Mouse (Mus musculus): ENCODE measurements around the gene Mllt6. TPM values are rescaled to one million over a fixed set of nuclear protein-coding genes. Genes with fewer than 3 reads are reported as not detected.

Mllt6 gene
- total and polyA plus RNA-seq, 3 experiments = 24.3 to 55.6 (median 43.0) TPM

DNA sequence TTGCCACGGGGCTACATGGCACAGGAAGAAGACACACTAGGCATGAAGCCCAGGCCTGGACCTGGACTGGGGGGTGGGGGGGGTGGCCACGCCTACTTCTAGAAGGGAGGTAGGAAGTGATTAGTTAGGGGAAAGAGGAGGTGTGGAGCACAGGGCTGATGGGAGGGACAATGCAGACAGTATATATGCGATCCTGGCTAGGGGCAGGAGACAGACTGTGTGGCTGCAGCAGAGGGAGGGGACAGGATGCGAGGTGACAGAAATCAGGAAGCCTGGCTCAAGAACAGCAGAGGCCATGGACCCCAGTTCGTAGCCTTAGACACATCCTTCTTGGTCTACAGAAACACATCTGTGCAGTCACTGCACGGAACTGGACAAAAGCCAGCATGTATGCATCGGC is 60.5 kb downstream of the Mllt6 start:
- TF ChIP-seq ZC3H11A (IDR thresholded peaks at IDR 0.05; ENCODE audit: low read depth, low read length) (no peak), CHD2 (IDR thresholded peaks at IDR 0.05; ENCODE audit: low read length) (no peak), JUND (conservative IDR thresholded peaks at IDR 0.05; ENCODE audit: low read depth, low read length) (no peak), ZMIZ1 (IDR thresholded peaks at IDR 0.05; ENCODE audit: low read depth, low read length) (no peak), KAT2A (IDR thresholded peaks at IDR 0.05; ENCODE audit: insufficient replicate concordance, low read length) (no peak), MAFK (IDR thresholded peaks at IDR 0.05; ENCODE audit: insufficient replicate concordance, low read length) (no peak), TCF12 (IDR thresholded peaks at IDR 0.05; ENCODE audit: low read depth, low read length) (no peak), POLR2AphosphoS2 (IDR thresholded peaks at IDR 0.05; ENCODE audit: low read depth, low read length) (no peak), ZNF384 (IDR thresholded peaks at IDR 0.05; ENCODE audit: low read depth, low read length) (no peak), USF1 (IDR thresholded peaks at IDR 0.05; ENCODE audit: low read depth, low read length) (no peak)
- in situ Hi-C loops (cut with MboI; ENCODE audit: low pct_ligation_motif_present, low pct_unique_long_range_greater_than_20kb, low sequenced_read_pairs) = no loop called here

DNA sequence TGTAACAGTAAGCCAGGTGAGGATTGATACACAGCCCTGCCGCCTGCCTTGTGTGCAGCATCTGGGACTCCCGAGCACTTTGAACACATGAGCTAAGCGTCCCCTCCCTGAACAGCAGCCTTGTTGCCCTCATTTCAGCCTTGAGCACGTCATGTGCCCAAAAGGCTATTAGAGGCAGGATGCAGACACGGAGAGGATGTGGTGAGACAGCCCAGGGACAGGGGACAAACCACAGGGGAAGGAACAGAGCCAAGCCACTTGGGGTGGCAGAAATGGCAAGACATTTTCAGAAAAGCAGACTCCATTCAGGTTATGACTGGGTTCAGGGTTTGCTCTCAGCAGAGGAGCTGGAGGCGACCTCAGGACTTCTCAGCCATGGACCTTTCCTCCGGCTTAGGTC is 65.1 kb downstream of the Mllt6 start:
- H3K27ac ChIP-seq (ENCODE audit: insufficient read depth, low read depth) = no peak overlapping the region
- peaks cover 0 to 9% of the 10 kb centered on the region in 2 experiments; a peak in 1 of 4 replicates for H3K4me1 ChIP-seq (ENCODE audit: control insufficient read depth in 1 of 2, insufficient read depth in 2 of 2)
- no peaks in the 10 kb centered on the region for H3K79me2 ChIP-seq (replicated peaks; ENCODE audit: control insufficient read depth, extremely low read depth, insufficient read depth, poor library complexity, severe bottlenecking)
- peaks cover 71 to 94% of the 10 kb centered on the region in 2 experiments for H3K36me3 ChIP-seq (replicated peaks in 1 of 2; ENCODE audit: control insufficient read depth in 1 of 2, insufficient read depth in 1 of 2, low read length in 1 of 2)
- in situ Hi-C loops (cut with MboI; ENCODE audit: low pct_ligation_motif_present, low pct_unique_long_range_greater_than_20kb, low sequenced_read_pairs) (no loop called here), dilution Hi-C loops (cut with MboI; ENCODE audit: extremely low pct_ligation_motif_present, extremely low pct_unique_long_range_greater_than_20kb, low sequenced_read_pairs) (no loop called here)
- no peak for TF ChIP-seq ZKSCAN1 (IDR thresholded peaks at IDR 0.05; ENCODE audit: borderline replicate concordance, low read depth, low read length)
- TF ChIP-seq TBP (conservative IDR thresholded peaks at IDR 0.05; ENCODE audit: low read depth, low read length) = no peak
- no peak overlapping the region for H3K4me3 ChIP-seq (replicated peaks in 1 of 3; ENCODE audit: low read depth in 2 of 3, low read length in 2 of 3, poor library complexity in 1 of 3)
- H3K27me3 ChIP-seq (replicated peaks) = no peaks in the 10 kb centered on the region
- H3K4me2 ChIP-seq (ENCODE audit: insufficient read depth, low read depth, poor library complexity, severe bottlenecking) = no peak overlapping the region
- H3K9me3 ChIP-seq (replicated peaks; ENCODE audit: low read length) = no peaks in the 10 kb centered on the region
- no peak for DNase-seq (ENCODE audit: extremely low read depth)
- H3K9ac ChIP-seq (ENCODE audit: insufficient read depth, low read depth) = no peak overlapping the region

More for the DNA sequence above, 60.5 kb downstream of the Mllt6 start:
- Histone ChIP-seq H3K27ac (ENCODE audit: insufficient read depth, low read depth) (no peak overlapping the region), H3K79me2 (replicated peaks; ENCODE audit: control insufficient read depth, extremely low read depth, insufficient read depth, poor library complexity, severe bottlenecking) (no peaks in the 10 kb centered on the region), H3K9ac (ENCODE audit: insufficient read depth, low read depth) (no peak overlapping the region), H3K27me3 (replicated peaks) (no peaks in the 10 kb centered on the region), H3K36me3 (replicated peaks in 1 of 2; ENCODE audit: control insufficient read depth in 1 of 2, insufficient read depth in 1 of 2, low read length in 1 of 2) (peaks cover 84 to 93% of the 10 kb centered on the region in 2 experiments), H3K9me3 (replicated peaks; ENCODE audit: low read length) (peaks cover 16% of the 10 kb centered on the region), H3K4me3 (replicated peaks in 1 of 3; ENCODE audit: low read depth in 2 of 3, low read length in 2 of 3, poor library complexity in 1 of 3) (no peak overlapping the region), H3K4me2 (ENCODE audit: insufficient read depth, low read depth, poor library complexity, severe bottlenecking) (no peak overlapping the region), H3K4me1 (ENCODE audit: control insufficient read depth in 1 of 2, insufficient read depth in 2 of 2) (peaks cover 5 to 25% of the 10 kb centered on the region in 2 experiments)
- dilution Hi-C loops (cut with MboI; ENCODE audit: extremely low pct_ligation_motif_present, extremely low pct_unique_long_range_greater_than_20kb, low sequenced_read_pairs) = no loop called here
- DNase-seq (ENCODE audit: extremely low read depth) = no peak

GRCm38 (mm10) chr11:97728730-97729129 is 65.5 kb downstream of the Mllt6 start:
- no peak overlapping the region for H3K4me3 ChIP-seq (replicated peaks in 1 of 3; ENCODE audit: low read depth in 2 of 3, low read length in 2 of 3, poor library complexity in 1 of 3)
- no peak for DNase-seq (ENCODE audit: extremely low read depth)

More at GRCm38 (mm10) chr11:97728730-97729129, 65.5 kb downstream of the Mllt6 start:
- in situ Hi-C loops (cut with MboI; ENCODE audit: low pct_ligation_motif_present, low pct_unique_long_range_greater_than_20kb, low sequenced_read_pairs) (no loop called here), dilution Hi-C loops (cut with MboI; ENCODE audit: extremely low pct_ligation_motif_present, extremely low pct_unique_long_range_greater_than_20kb, low sequenced_read_pairs) (no loop called here)
- no peak for TF ChIP-seq ZNF384 (IDR thresholded peaks at IDR 0.05; ENCODE audit: low read depth, low read length)
- TF ChIP-seq RAD21 (IDR thresholded peaks at IDR 0.05; ENCODE audit: low read depth, low read length) = no peak
- no peak for TF ChIP-seq ETS1 (conservative IDR thresholded peaks at IDR 0.05; ENCODE audit: low read depth, low read length)
- no peak for TF ChIP-seq RCOR1 (conservative IDR thresholded peaks at IDR 0.05; ENCODE audit: low read depth, low read length)
- TF ChIP-seq MEF2A (IDR thresholded peaks at IDR 0.05; ENCODE audit: borderline replicate concordance, low read depth, low read length) = no peak
- no peak for TF ChIP-seq SIN3A (IDR thresholded peaks at IDR 0.05; ENCODE audit: low read length)
- no peak for TF ChIP-seq EP300 (IDR thresholded peaks at IDR 0.05; ENCODE audit: low read length)
- TF ChIP-seq GABPA (IDR thresholded peaks at IDR 0.05; ENCODE audit: insufficient replicate concordance, low read depth, low read length) = no peak
- TF ChIP-seq MYC (IDR thresholded peaks at IDR 0.05; ENCODE audit: low read depth, low read length) = no peak
- TF ChIP-seq MAX (IDR thresholded peaks at IDR 0.05; ENCODE audit: low read length) = no peak
- no peak for TF ChIP-seq POLR2AphosphoS2 (IDR thresholded peaks at IDR 0.05; ENCODE audit: low read depth, low read length)
- Histone ChIP-seq H3K4me2 (ENCODE audit: insufficient read depth, low read depth, poor library complexity, severe bottlenecking) (no peak overlapping the region), H3K4me1 (ENCODE audit: control insufficient read depth in 1 of 2, insufficient read depth in 2 of 2) (peaks cover 0 to 11% of the 10 kb centered on the region in 2 experiments; a peak in 1 of 4 replicates), H3K27me3 (replicated peaks) (no peaks in the 10 kb centered on the region), H3K36me3 (replicated peaks in 1 of 2; ENCODE audit: control insufficient read depth in 1 of 2, insufficient read depth in 1 of 2, low read length in 1 of 2) (peaks cover 67 to 93% of the 10 kb centered on the region in 2 experiments), H3K9ac (ENCODE audit: insufficient read depth, low read depth) (no peak overlapping the region), H3K9me3 (replicated peaks; ENCODE audit: low read length) (no peaks in the 10 kb centered on the region), H3K79me2 (replicated peaks; ENCODE audit: control insufficient read depth, extremely low read depth, insufficient read depth, poor library complexity, severe bottlenecking) (no peaks in the 10 kb centered on the region), H3K27ac (ENCODE audit: insufficient read depth, low read depth) (no peak overlapping the region)
